Comparison of ENCODE assay signal across 6 mouse cellular contexts in the genomic region with DNA sequence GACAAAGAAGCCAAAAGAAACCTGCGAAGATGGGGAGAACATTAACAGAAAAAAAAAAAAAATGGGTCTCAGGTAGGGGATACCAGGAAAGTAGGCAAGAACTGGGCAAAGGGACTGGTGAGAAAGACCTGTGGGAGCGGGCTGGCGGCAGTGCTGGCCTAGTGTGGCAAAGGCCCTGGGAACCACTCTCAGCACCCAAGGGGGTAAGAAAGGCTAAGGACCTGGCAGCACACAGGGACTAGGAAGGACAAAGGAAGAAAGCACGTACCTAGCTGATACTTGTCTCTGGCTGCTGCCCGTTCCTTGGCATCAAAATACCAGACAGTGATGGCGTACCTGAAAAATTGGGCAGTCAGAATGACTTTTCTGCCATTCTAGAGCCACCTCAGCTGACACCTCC.
DNase-seq lines count a peak whose midpoint lies in the region.

No protein-coding gene starts in this region.

- DNase-seq in cerebellum, adult 11 months = peak; percentile 16
- no peak for DNase-seq in cerebellum, postnatal 36 days
- DNase-seq in cerebellum, adult 9-11 months = peak; percentile 44
- no peak for DNase-seq in cerebellum, postnatal 14 days
- peak; percentile 40 for DNase-seq in testis, postnatal 10 days (ENCODE audit: low spot score)
- DNase-seq in testis, postnatal 14 days (ENCODE audit: low spot score) = no peak

Comparison
In these comparisons a context has a peak if more than half of its experiments do, and no peak if none do; other contexts are left out.
1. DNase-seq: peak in cerebellum, adult 11 months (single experiment), cerebellum, adult 9-11 months (single experiment) and testis, postnatal 10 days (single experiment); none in cerebellum, postnatal 36 days (0 of 2), cerebellum, postnatal 14 days (0 of 2) and testis, postnatal 14 days (single experiment).